Mouse (Mus musculus): ENCODE data around the gene Klhdc10. TPM values are rescaled to one million over a fixed set of nuclear protein-coding genes. Genes with fewer than 3 reads are reported as not detected.

Klhdc10 gene
- polyA plus RNA-seq, 1 experiment from 2014 or later: 16.8 TPM

DNA sequence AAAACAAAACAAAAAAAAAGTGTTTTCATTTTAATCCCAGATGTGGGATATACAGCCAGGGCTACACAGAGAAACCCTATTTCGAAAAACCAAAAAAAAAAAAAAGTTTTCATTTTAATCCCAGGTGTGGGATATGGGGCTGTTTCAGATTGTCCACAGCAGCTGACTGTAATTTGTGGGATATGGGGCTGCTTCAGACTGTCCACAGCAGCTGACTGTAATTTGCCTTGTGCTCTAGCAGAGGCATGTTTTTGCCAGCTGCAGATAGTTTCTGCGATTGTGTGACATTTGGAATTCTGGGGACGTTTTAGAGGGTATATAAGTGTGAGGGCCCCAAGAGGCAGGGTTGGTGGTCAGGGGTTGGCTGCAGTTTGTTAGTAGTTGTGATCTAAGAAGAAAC lies 70.0 kb downstream of the Klhdc10 start:
- H3K4me3 ChIP-seq (ENCODE audit: low read length): no peak overlapping the region
- H3K36me3 ChIP-seq (ENCODE audit: control insufficient read depth, insufficient read depth): no peaks in the 10 kb centered on the region
- H3K9me3 ChIP-seq (replicated peaks; ENCODE audit: control insufficient read depth, low read length): no peaks in the 10 kb centered on the region; the same call in 1 of the 2 replicates
- H3K9ac ChIP-seq (ENCODE audit: low read length): no peak overlapping the region
- H3K4me2 ChIP-seq (ENCODE audit: low read depth, low read length): no peak overlapping the region
- ATAC-seq (replicated peaks; ENCODE audit: extremely low read depth, insufficient read depth, low FRiP score): no peak
- H3K27me3 ChIP-seq (ENCODE audit: control insufficient read depth, insufficient read depth, low read length): no peaks in the 10 kb centered on the region
- H3K27ac ChIP-seq (ENCODE audit: low read length): no peak overlapping the region
- no peaks in the 10 kb centered on the region for H3K4me1 ChIP-seq (ENCODE audit: control insufficient read depth, insufficient read depth, low read length)
- 65% methylated on average over 3 of the region's 3 CpGs for WGBS

- 54% methylated on average over 10 of the region's 10 CpGs for WGBS
- H3K9me3 ChIP-seq (replicated peaks; ENCODE audit: control insufficient read depth, low read length): no peaks in the 10 kb centered on the region; the same call in 1 of the 2 replicates
- no peaks in the 10 kb centered on the region for H3K27me3 ChIP-seq (ENCODE audit: control insufficient read depth, insufficient read depth, low read length)
- H3K4me1 ChIP-seq (ENCODE audit: control insufficient read depth, insufficient read depth, low read length): no peaks in the 10 kb centered on the region
- H3K4me3 ChIP-seq (ENCODE audit: low read length): no peak overlapping the region
- H3K4me2 ChIP-seq (ENCODE audit: low read depth, low read length): no peak overlapping the region
- no peak for ATAC-seq (replicated peaks; ENCODE audit: extremely low read depth, insufficient read depth, low FRiP score)
- H3K9ac ChIP-seq (ENCODE audit: low read length): no peak overlapping the region
- H3K36me3 ChIP-seq (ENCODE audit: control insufficient read depth, insufficient read depth): peaks cover 14% of the 10 kb centered on the region
- no peak overlapping the region for H3K27ac ChIP-seq (ENCODE audit: low read length)
These were observed 74.5 kb downstream of the Klhdc10 start for GRCm38 (mm10) chr6:30476025-30476765.

- Histone ChIP-seq H3K9me3 (replicated peaks; ENCODE audit: control insufficient read depth, low read length) (no peaks in the 10 kb centered on the region; the same call in 1 of the 2 replicates), H3K4me1 (ENCODE audit: control insufficient read depth, insufficient read depth, low read length) (no peaks in the 10 kb centered on the region), H3K36me3 (ENCODE audit: control insufficient read depth, insufficient read depth) (peaks cover 20% of the 10 kb centered on the region), H3K27me3 (ENCODE audit: control insufficient read depth, insufficient read depth, low read length) (no peaks in the 10 kb centered on the region), H3K4me2 (ENCODE audit: low read depth, low read length) (no peak overlapping the region), H3K9ac (ENCODE audit: low read length) (no peak overlapping the region), H3K27ac (ENCODE audit: low read length) (0 out of 2 replicates have a peak overlapping the region, but pooled peaks have one; percentile 13), H3K4me3 (ENCODE audit: low read length) (no peak overlapping the region)
- WGBS: 78% methylated on average over 8 of the region's 8 CpGs
- no peak for ATAC-seq (replicated peaks; ENCODE audit: extremely low read depth, insufficient read depth, low FRiP score)
These were observed 75.6 kb downstream of the Klhdc10 start for GRCm38 (mm10) chr6:30477210-30477714.

DNA sequence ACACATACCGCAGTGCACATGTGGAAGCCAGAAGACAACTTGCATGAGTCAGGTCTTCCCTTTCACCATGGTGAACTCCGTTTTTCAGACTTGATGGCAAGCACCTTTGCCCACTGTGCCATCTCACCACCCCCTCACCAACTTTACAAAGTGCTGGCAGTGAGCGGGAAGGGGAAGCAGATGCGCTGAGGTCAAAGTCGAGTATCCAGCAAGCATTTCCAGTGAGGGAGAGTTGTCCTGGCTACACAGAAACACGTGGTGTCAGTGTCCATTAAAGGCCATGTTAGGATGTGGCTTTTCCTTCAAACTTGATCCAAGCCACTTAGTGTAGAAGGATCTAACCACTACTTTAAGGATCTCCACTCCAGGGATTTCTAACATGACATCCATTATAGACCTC lies 76.1 kb downstream of the Klhdc10 start:
- Histone ChIP-seq H3K4me2 (ENCODE audit: low read depth, low read length) (no peak overlapping the region), H3K27me3 (ENCODE audit: control insufficient read depth, insufficient read depth, low read length) (no peaks in the 10 kb centered on the region), H3K9me3 (replicated peaks; ENCODE audit: control insufficient read depth, low read length) (no peaks in the 10 kb centered on the region; the same call in 1 of the 2 replicates), H3K4me3 (ENCODE audit: low read length) (no peak overlapping the region), H3K9ac (ENCODE audit: low read length) (no peak overlapping the region), H3K36me3 (ENCODE audit: control insufficient read depth, insufficient read depth) (peaks cover 25% of the 10 kb centered on the region), H3K27ac (ENCODE audit: low read length) (no peak overlapping the region), H3K4me1 (ENCODE audit: control insufficient read depth, insufficient read depth, low read length) (no peaks in the 10 kb centered on the region)
- ATAC-seq (replicated peaks; ENCODE audit: extremely low read depth, insufficient read depth, low FRiP score): no peak
- WGBS: 87% methylated on average over 6 of the region's 6 CpGs

- no peaks in the 10 kb centered on the region for H3K9me3 ChIP-seq (replicated peaks; ENCODE audit: control insufficient read depth, low read length)
- H3K4me2 ChIP-seq (ENCODE audit: low read depth, low read length): no peak overlapping the region
- WGBS: 70% methylated on average over 3 of the region's 3 CpGs
- H3K27ac ChIP-seq (ENCODE audit: low read length): no peak overlapping the region
- H3K27me3 ChIP-seq (ENCODE audit: control insufficient read depth, insufficient read depth, low read length): no peaks in the 10 kb centered on the region
- no peak overlapping the region for H3K4me3 ChIP-seq (ENCODE audit: low read length)
- H3K4me1 ChIP-seq (ENCODE audit: control insufficient read depth, insufficient read depth, low read length): no peaks in the 10 kb centered on the region
- no peak for ATAC-seq (replicated peaks; ENCODE audit: extremely low read depth, insufficient read depth, low FRiP score)
- H3K36me3 ChIP-seq (ENCODE audit: control insufficient read depth, insufficient read depth): peaks cover 38% of the 10 kb centered on the region
- H3K9ac ChIP-seq (ENCODE audit: low read length): no peak overlapping the region
These were observed 77.8 kb downstream of the Klhdc10 start for GRCm38 (mm10) chr6:30479418-30479817.

DNA sequence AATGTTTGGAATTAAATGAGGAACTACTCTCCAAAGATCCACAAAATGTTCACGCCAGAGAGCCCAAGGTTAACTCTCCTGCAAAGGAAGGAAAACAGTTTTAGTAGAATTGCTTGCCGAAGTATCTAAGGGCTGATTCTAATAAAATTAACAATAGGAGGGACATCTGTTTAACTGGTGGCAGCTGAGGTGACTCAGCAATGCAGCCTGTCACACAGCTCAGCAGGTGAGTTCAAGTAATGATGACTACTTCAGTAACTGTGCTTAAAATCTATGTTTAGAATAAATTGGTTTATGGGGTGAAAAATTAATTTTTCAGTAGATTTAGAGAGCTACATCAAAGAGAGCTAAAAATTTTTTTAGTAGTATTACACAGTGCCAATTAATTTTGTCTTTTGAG lies 81.2 kb downstream of the Klhdc10 start:
- Histone ChIP-seq H3K4me3 (ENCODE audit: low read length) (no peak overlapping the region), H3K27me3 (ENCODE audit: control insufficient read depth, insufficient read depth, low read length) (no peaks in the 10 kb centered on the region), H3K4me2 (ENCODE audit: low read depth, low read length) (no peak overlapping the region), H3K4me1 (ENCODE audit: control insufficient read depth, insufficient read depth, low read length) (no peaks in the 10 kb centered on the region), H3K27ac (ENCODE audit: low read length) (no peak overlapping the region), H3K9me3 (replicated peaks; ENCODE audit: control insufficient read depth, low read length) (no peaks in the 10 kb centered on the region), H3K36me3 (ENCODE audit: control insufficient read depth, insufficient read depth) (peaks cover 66% of the 10 kb centered on the region), H3K9ac (ENCODE audit: low read length) (no peak overlapping the region)
- 91% methylated on average over 2 of the region's 2 CpGs for WGBS
- ATAC-seq (replicated peaks; ENCODE audit: extremely low read depth, insufficient read depth, low FRiP score): no peak

GRCm38 (mm10) chr6:30486504-30486903 lies 84.8 kb downstream of the Klhdc10 start:
- ATAC-seq (replicated peaks; ENCODE audit: extremely low read depth, insufficient read depth, low FRiP score): no peak
- 79% methylated on average over 6 of the region's 6 CpGs for WGBS
- Histone ChIP-seq H3K9ac (ENCODE audit: low read length) (no peak overlapping the region), H3K4me3 (ENCODE audit: low read length) (no peak overlapping the region), H3K36me3 (ENCODE audit: control insufficient read depth, insufficient read depth) (peaks cover 70% of the 10 kb centered on the region), H3K4me1 (ENCODE audit: control insufficient read depth, insufficient read depth, low read length) (no peaks in the 10 kb centered on the region), H3K4me2 (ENCODE audit: low read depth, low read length) (no peak overlapping the region), H3K27ac (ENCODE audit: low read length) (no peak overlapping the region), H3K27me3 (ENCODE audit: control insufficient read depth, insufficient read depth, low read length) (no peaks in the 10 kb centered on the region), H3K9me3 (replicated peaks; ENCODE audit: control insufficient read depth, low read length) (no peaks in the 10 kb centered on the region)

DNA sequence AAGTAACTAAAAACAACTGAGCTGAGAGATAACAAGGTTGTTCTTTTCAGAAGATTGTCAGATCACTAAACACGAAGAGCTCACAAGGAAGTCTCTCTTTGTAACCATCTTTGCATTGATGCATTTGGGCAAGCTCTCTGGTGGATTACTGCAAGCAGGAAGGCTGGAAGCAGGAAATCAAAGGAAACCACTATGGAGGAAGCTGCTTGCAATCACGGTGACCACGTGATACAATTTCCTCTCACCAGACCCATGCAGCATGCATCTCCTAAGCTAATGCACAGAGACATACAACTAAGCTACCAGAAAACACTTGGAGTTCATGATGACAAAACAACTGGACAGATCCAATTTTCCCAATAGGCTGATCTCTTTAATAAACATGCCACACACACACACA lies 97.4 kb downstream of the Klhdc10 start:
- Histone ChIP-seq H3K4me3 (ENCODE audit: low read length) (no peak overlapping the region), H3K36me3 (ENCODE audit: control insufficient read depth, insufficient read depth) (peaks cover 31% of the 10 kb centered on the region), H3K9me3 (replicated peaks; ENCODE audit: control insufficient read depth, low read length) (no peaks in the 10 kb centered on the region), H3K27me3 (ENCODE audit: control insufficient read depth, insufficient read depth, low read length) (no peaks in the 10 kb centered on the region), H3K4me2 (ENCODE audit: low read depth, low read length) (no peak overlapping the region), H3K27ac (ENCODE audit: low read length) (no peak overlapping the region), H3K9ac (ENCODE audit: low read length) (no peak overlapping the region), H3K4me1 (ENCODE audit: control insufficient read depth, insufficient read depth, low read length) (peaks cover 6% of the 10 kb centered on the region)
- no peak for ATAC-seq (replicated peaks; ENCODE audit: extremely low read depth, insufficient read depth, low FRiP score)
- 66% methylated on average over 3 of the region's 3 CpGs for WGBS

Measured in heart, embryonic 16.5 days (tissue).